Mouse (Mus musculus): Measurements from ENCODE around the gene Rasl10a.

GRCm38 (mm10) chr11:5100283-5100682, 42.4 kb downstream of the Rasl10a start:
- no peak for TF ChIP-seq POLR2A (IDR thresholded peaks at IDR 0.05; ENCODE audit: control insufficient read depth, low read depth, low read length)
- no peak for TF ChIP-seq CTCF (IDR thresholded peaks at IDR 0.05; ENCODE audit: control insufficient read depth, insufficient read depth, insufficient replicate concordance, low read depth, low read length)
